Mouse (Mus musculus): ENCODE results near the gene Fscn2. TPM values are rescaled to one million over a fixed set of nuclear protein-coding genes. Genes with fewer than 3 reads are reported as not detected.

Gene Fscn2
- total and polyA plus RNA-seq, 3 experiments, result not detected

DNA sequence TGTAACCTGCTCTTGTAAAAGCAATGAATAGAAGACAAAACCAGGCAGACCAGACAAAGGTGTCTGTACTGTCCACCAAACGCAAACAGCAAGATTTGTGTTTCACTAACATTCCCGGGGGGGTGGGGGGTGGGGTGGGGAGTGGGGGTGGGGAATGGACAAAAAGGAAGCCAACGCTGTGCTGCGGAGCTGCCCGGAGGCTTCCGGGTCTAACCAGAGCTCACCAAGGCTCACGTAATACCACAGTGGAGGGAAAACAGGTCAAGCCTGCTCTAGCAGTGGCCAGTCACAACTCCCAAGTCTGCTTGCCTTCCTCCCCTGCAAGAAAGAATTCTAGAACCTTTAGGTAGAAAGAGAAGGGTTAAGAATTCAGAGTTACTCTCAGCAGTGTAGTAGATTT lies 43.9 kb upstream of the Fscn2 start:
- H3K36me3 ChIP-seq (replicated peaks in 1 of 2; ENCODE audit: control insufficient read depth in 1 of 2, insufficient read depth in 1 of 2, low read length in 1 of 2), result no peaks in the 10 kb centered on the region
- no peak overlapping the region for H3K4me3 ChIP-seq (replicated peaks in 1 of 3; ENCODE audit: low read depth in 2 of 3, low read length in 2 of 3, poor library complexity in 1 of 3)
- no peak for DNase-seq (ENCODE audit: extremely low read depth)
- no peak overlapping the region for H3K27ac ChIP-seq (ENCODE audit: insufficient read depth, low read depth)
- peaks cover 57% of the 10 kb centered on the region for H3K27me3 ChIP-seq (replicated peaks)
- H3K4me1 ChIP-seq (ENCODE audit: control insufficient read depth in 1 of 2, insufficient read depth in 2 of 2), result peaks cover 5 to 21% of the 10 kb centered on the region in 2 experiments
- no peak overlapping the region for H3K9ac ChIP-seq (ENCODE audit: insufficient read depth, low read depth)
- in situ Hi-C loops (cut with MboI; ENCODE audit: low pct_ligation_motif_present, low pct_unique_long_range_greater_than_20kb, low sequenced_read_pairs) (no loop called here), dilution Hi-C loops (cut with MboI; ENCODE audit: extremely low pct_ligation_motif_present, extremely low pct_unique_long_range_greater_than_20kb, low sequenced_read_pairs) (no loop called here)
- H3K4me2 ChIP-seq (ENCODE audit: insufficient read depth, low read depth, poor library complexity, severe bottlenecking), result no peak overlapping the region; the same call in 1 of the 2 replicates
- no peaks in the 10 kb centered on the region for H3K79me2 ChIP-seq (replicated peaks; ENCODE audit: control insufficient read depth, extremely low read depth, insufficient read depth, poor library complexity, severe bottlenecking)
- peaks cover 3% of the 10 kb centered on the region for H3K9me3 ChIP-seq (replicated peaks; ENCODE audit: low read length)
- TF ChIP-seq MXI1 (IDR thresholded peaks at IDR 0.05; ENCODE audit: low read depth, low read length), result no peak
- no peak for TF ChIP-seq JUN (IDR thresholded peaks at IDR 0.05; ENCODE audit: insufficient read depth, low read depth, low read length)
- no peak for TF ChIP-seq BHLHE40 (IDR thresholded peaks at IDR 0.05; ENCODE audit: low read depth, low read length)
- TF ChIP-seq PAX5 (IDR thresholded peaks at IDR 0.05; ENCODE audit: low read length), result no peak
- TF ChIP-seq TBP (conservative IDR thresholded peaks at IDR 0.05; ENCODE audit: low read depth, low read length), result no peak

DNA sequence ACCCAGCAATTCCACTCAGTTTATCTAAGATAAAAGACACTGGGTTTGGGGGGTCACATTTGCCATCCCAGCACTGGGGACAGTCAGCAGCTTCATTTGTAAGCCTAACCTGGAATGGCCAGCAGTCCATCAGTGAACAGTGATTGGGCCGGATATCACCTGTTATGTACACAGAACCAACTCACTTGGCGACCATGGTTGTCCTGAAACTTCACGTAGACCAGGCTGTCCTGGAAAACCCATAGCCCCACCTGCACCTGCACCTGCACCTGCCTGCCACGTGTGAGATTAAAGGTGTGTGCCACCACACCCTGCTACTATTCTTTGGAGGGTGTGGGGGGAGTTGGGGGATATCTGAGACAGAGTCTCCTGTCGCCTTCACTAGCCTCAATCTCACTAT lies 42.0 kb upstream of the Fscn2 start:
- no peak for DNase-seq (ENCODE audit: extremely low read depth)
- no peak overlapping the region for H3K9ac ChIP-seq (ENCODE audit: insufficient read depth, low read depth)
- no peaks in the 10 kb centered on the region for H3K79me2 ChIP-seq (replicated peaks; ENCODE audit: control insufficient read depth, extremely low read depth, insufficient read depth, poor library complexity, severe bottlenecking)
- TF ChIP-seq TBP (conservative IDR thresholded peaks at IDR 0.05; ENCODE audit: low read depth, low read length), result no peak
- no peak for TF ChIP-seq JUND (conservative IDR thresholded peaks at IDR 0.05; ENCODE audit: low read depth, low read length)
- no peak for TF ChIP-seq GABPA (IDR thresholded peaks at IDR 0.05; ENCODE audit: insufficient replicate concordance, low read depth, low read length)
- TF ChIP-seq ZNF384 (IDR thresholded peaks at IDR 0.05; ENCODE audit: low read depth, low read length), result no peak
- TF ChIP-seq RAD21 (IDR thresholded peaks at IDR 0.05; ENCODE audit: low read depth, low read length), result no peak
- no peak for TF ChIP-seq KAT2A (IDR thresholded peaks at IDR 0.05; ENCODE audit: insufficient replicate concordance, low read length)
- TF ChIP-seq USF1 (IDR thresholded peaks at IDR 0.05; ENCODE audit: low read depth, low read length), result no peak
- no peak for TF ChIP-seq POLR2AphosphoS2 (IDR thresholded peaks at IDR 0.05; ENCODE audit: low read depth, low read length)
- no peak for TF ChIP-seq HCFC1 (IDR thresholded peaks at IDR 0.05; ENCODE audit: low read depth, low read length)
- TF ChIP-seq MEF2A (IDR thresholded peaks at IDR 0.05; ENCODE audit: borderline replicate concordance, low read depth, low read length), result no peak
- TF ChIP-seq MXI1 (IDR thresholded peaks at IDR 0.05; ENCODE audit: low read depth, low read length), result no peak
- TF ChIP-seq RCOR1 (conservative IDR thresholded peaks at IDR 0.05; ENCODE audit: low read depth, low read length), result no peak
- no peak for TF ChIP-seq NRF1 (IDR thresholded peaks at IDR 0.05; ENCODE audit: low read depth, low read length)
- no peak for TF ChIP-seq IRF4 (IDR thresholded peaks at IDR 0.05; ENCODE audit: low read depth, low read length)
- TF ChIP-seq CTCF (conservative IDR thresholded peaks at IDR 0.05 in 1 of 2, IDR thresholded peaks at IDR 0.05 in 1 of 2; ENCODE audit: low read depth in 2 of 2, low read length in 2 of 2), result no peak
- TF ChIP-seq CHD2 (IDR thresholded peaks at IDR 0.05; ENCODE audit: low read length), result no peak
- no peak for TF ChIP-seq SMC3 (IDR thresholded peaks at IDR 0.05; ENCODE audit: low read depth, low read length)
- TF ChIP-seq ZKSCAN1 (IDR thresholded peaks at IDR 0.05; ENCODE audit: borderline replicate concordance, low read depth, low read length), result no peak
- peaks cover 39% of the 10 kb centered on the region for H3K27me3 ChIP-seq (replicated peaks)
- peaks cover 5 to 21% of the 10 kb centered on the region in 2 experiments for H3K4me1 ChIP-seq (ENCODE audit: control insufficient read depth in 1 of 2, insufficient read depth in 2 of 2)
- H3K4me2 ChIP-seq (ENCODE audit: insufficient read depth, low read depth, poor library complexity, severe bottlenecking), result no peak overlapping the region
- in situ Hi-C loops (cut with MboI; ENCODE audit: low pct_ligation_motif_present, low pct_unique_long_range_greater_than_20kb, low sequenced_read_pairs), result no loop called here
- H3K27ac ChIP-seq (ENCODE audit: insufficient read depth, low read depth), result no peak overlapping the region
- no peaks in the 10 kb centered on the region for H3K36me3 ChIP-seq (replicated peaks in 1 of 2; ENCODE audit: control insufficient read depth in 1 of 2, insufficient read depth in 1 of 2, low read length in 1 of 2)
- dilution Hi-C loops (cut with MboI; ENCODE audit: extremely low pct_ligation_motif_present, extremely low pct_unique_long_range_greater_than_20kb, low sequenced_read_pairs), result no loop called here
- peaks cover 3% of the 10 kb centered on the region for H3K9me3 ChIP-seq (replicated peaks; ENCODE audit: low read length)
- no peak overlapping the region for H3K4me3 ChIP-seq (replicated peaks in 1 of 3; ENCODE audit: low read depth in 2 of 3, low read length in 2 of 3, poor library complexity in 1 of 3)
